Mouse (Mus musculus) C2C12 (cell line): Measurements from ENCODE around the gene Cd36.

Source experiments
- CEBPB ChIP-seq: IDR thresholded peaks from one replicate; pipeline ENCODE4 v1.6.1; 2011; ENCODE audit warnings: low read depth, mild to moderate bottlenecking, control low read depth, moderate library complexity
- CTCF ChIP-seq: IDR thresholded peaks from one replicate; pipeline ENCODE4 v1.5.1; 2011; ENCODE audit not compliant: control insufficient read depth, insufficient read depth, insufficient read length
- MAX ChIP-seq: IDR thresholded peaks from one replicate; pipeline ENCODE4 v1.6.1; 2011; ENCODE audit warnings: mild to moderate bottlenecking, control low read depth
- MYOD1 ChIP-seq: IDR thresholded peaks from one replicate; pipeline ENCODE4 v1.6.1; 2011; ENCODE audit warnings: low read depth; ENCODE audit not compliant: control insufficient read depth, insufficient read length
- MYOG ChIP-seq: IDR thresholded peaks from one replicate; pipeline ENCODE4 v1.6.1; 2011; ENCODE audit not compliant: control insufficient read depth, insufficient read length; ENCODE audit errors: extremely low read depth

- TF ChIP-seq CTCF (no peak), CEBPB (no peak), MAX (no peak), MYOG (no peak), MYOD1 (no peak)
Measured at GRCm38 (mm10) chr5:17889291-17889690, 690 bp upstream of the Cd36 start.
